Mouse (Mus musculus): ENCODE data around the gene Col16a1.

DNA sequence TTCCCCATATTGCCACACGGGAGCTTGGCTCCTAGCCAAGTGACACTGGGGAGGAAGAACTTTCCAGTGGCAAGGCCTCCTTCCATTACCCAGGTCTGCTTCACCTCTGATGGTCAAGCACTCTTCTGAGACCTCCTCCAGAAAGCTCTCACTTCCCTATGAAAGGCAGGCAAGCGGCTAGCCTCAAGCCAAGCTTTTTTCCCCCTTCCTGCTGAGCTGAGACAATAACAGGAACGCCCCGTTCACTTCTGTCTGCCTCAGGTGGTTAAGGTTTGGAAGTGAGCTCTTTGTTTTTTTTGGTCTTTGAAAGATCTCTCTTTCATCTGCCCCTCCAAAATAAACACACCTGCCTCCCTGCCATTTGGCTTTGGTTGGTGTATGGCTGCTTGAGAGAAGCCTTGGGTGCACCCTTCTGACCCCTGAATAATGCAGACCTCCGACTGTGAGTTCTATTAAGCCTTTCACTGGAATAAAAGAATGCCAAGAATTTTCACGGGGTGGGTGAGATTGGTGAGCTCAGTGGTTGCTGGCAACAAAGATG is 54.5 kb downstream of the Col16a1 start, which contains the start of gene Pef1:
- TF ChIP-seq CTCF (IDR thresholded peaks at IDR 0.05; ENCODE audit: low read depth) (no peak), EP300 (IDR thresholded peaks at IDR 0.05; ENCODE audit: low read depth) (no peak)
